Mouse (Mus musculus) small intestine, adult 2 months (tissue): Measurements from ENCODE around the gene Dnajb7. TPM values are rescaled to one million over a fixed set of nuclear protein-coding genes. Genes with fewer than 3 reads are reported as not detected.

Experiments
- H3K27ac ChIP-seq: fragments of 200-500 bp; 2 replicates; pipeline ENCODE4 v1.5.1; 2012; ENCODE audit warnings: low read depth, low read length, control low read depth, inconsistent platforms; ENCODE audit not compliant: insufficient read depth
- H3K27me3 ChIP-seq: fragments of 200-500 bp; 2 replicates; pipeline ENCODE4 v1.6.1; 2012; ENCODE audit warnings: mild to moderate bottlenecking, moderate library complexity, low read length, inconsistent platforms; ENCODE audit not compliant: control insufficient read depth, insufficient read depth
- H3K36me3 ChIP-seq: fragments of 200-500 bp; 2 replicates; pipeline ENCODE4 v1.6.1; 2012; ENCODE audit warnings: mild to moderate bottlenecking, low read length, control low read depth, inconsistent platforms; ENCODE audit not compliant: control insufficient read depth, insufficient read depth
- H3K4me1 ChIP-seq: fragments of 200-500 bp; 2 replicates; pipeline ENCODE4 v1.6.1; 2012; ENCODE audit warnings: low read length, inconsistent platforms, mixed read lengths; ENCODE audit not compliant: control insufficient read depth, insufficient read depth, insufficient read length
- H3K4me3 ChIP-seq: fragments of 200-500 bp; 2 replicates; pipeline ENCODE4 v1.5.1; 2012; ENCODE audit warnings: low read depth, mild to moderate bottlenecking, control low read depth, inconsistent platforms, low read length, moderate library complexity
- CTCF ChIP-seq: fragments of 200-500 bp; IDR thresholded peaks from 2 replicates; pipeline ENCODE4 v1.5.1; 2012; ENCODE audit warnings: low read depth, mild to moderate bottlenecking, control low read depth, inconsistent platforms, low read length, moderate library complexity, mixed read lengths; ENCODE audit not compliant: insufficient replicate concordance, insufficient read length; ENCODE audit errors: extremely low read depth
- POLR2A ChIP-seq: fragments of 200-500 bp; IDR thresholded peaks from 2 replicates; pipeline ENCODE4 v1.6.1; 2012; ENCODE audit warnings: low read depth, mild to moderate bottlenecking, control low read depth, inconsistent platforms, low read length, moderate library complexity
- WGBS: fragments of 180-500 bp; shearing (Covaris S2); methylation state at CpG from one replicate; pipeline ENCODE4 v1.1.7; 2018; 5-methylcytosine and 5-hydroxymethylcytosine counted together
- polyA plus RNA-seq: library from polyadenylated mRNA; depleted of rRNA; stranded (reverse); fragments of >200 nt; gene quantifications from 2 replicates; pipeline ENCODE4 v1.2.3, GENCODE M21; 2012

Gene Dnajb7
- polyA plus RNA-seq, 1 experiment, result not detected

DNA sequence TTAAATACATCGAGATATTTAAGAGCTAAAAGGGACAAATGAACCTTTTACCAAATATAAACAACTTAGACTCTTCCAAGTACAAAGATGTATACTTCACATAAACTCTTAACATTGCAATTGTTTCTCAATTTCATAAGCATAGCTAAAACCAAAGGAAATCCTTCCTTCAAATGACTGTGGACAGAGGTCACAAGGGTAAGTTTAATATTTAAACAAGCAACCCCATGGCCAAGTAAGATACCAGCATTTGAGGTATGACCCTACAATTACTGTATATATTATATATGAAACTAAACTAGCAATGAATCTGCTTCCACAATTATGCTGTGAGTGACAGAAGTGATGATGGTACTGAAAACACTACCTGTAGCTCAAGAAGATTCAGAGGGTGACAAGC, 43.8 kb downstream of the Dnajb7 start:
- peaks cover 19% of the 10 kb centered on the region for H3K36me3 ChIP-seq
- TF ChIP-seq POLR2A (no peak), CTCF (no peak)
- no peak overlapping the region for H3K4me3 ChIP-seq
- H3K27ac ChIP-seq, result no peak overlapping the region
- WGBS, result 86% methylated on average over 1 of the region's 1 CpGs
- no peaks in the 10 kb centered on the region for H3K27me3 ChIP-seq
- H3K4me1 ChIP-seq, result peaks cover 2% of the 10 kb centered on the region; the same call in 1 of the 2 replicates

DNA sequence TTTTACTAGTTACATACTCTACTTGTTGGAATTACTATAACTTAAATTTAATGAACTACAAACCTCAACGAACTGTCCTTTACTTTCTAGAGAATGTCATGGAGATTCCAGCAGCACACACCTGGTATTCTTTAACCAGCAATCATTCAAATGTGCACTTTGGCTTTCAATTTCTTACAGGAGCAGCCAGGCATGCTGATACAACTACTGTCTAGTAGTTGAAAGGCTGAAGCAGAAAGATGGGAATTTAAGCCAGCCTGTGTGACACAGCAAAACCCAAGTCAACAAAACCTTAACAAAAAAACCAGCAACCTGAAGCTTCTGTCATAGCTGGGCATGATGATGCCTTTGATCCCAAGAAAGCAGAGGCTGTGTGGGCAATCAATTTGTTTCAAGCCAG, 45.6 kb downstream of the Dnajb7 start:
- TF ChIP-seq POLR2A, result no peak
- TF ChIP-seq CTCF, result no peak
- 68% methylated on average over 1 of the region's 1 CpGs for WGBS
- Histone ChIP-seq H3K36me3 (peaks cover 16% of the 10 kb centered on the region), H3K27me3 (no peaks in the 10 kb centered on the region), H3K4me1 (peaks cover 4% of the 10 kb centered on the region; the same call in 1 of the 2 replicates), H3K27ac (no peak overlapping the region), H3K4me3 (no peak overlapping the region)

DNA sequence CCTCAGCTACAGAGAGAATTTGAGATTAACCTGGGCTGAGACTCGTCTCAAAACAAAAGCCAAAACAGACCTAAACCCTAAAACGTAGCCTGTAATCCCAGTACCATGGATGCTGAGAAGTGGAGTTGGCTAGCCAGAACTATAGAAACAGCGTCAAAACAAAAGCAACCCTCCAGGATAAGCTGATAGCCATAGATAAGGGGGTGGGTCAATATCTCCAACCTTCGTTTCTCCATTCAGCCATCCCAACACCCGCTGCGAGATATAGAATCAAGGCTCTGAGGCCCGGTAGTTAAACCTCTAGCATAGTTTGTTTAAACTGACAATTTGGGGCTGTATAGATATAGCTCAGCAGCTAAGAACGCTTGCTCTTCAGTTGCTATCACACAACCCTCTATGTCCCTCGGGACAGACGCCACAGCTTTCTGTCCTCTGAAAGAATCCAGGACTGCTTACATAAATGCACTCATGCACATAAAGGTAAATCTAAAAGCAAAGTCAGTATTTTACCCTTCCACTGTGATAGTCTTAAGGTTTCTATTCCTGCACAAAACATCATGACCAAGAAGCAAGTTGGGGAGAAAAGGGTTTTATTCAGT, 46.6 kb downstream of the Dnajb7 start:
- Histone ChIP-seq H3K4me3 (no peak overlapping the region), H3K36me3 (peaks cover 10% of the 10 kb centered on the region), H3K27ac (peak overlapping the region; percentile 38; the same call in 1 of the 2 replicates), H3K4me1 (peaks cover 6% of the 10 kb centered on the region; the same call in 1 of the 2 replicates), H3K27me3 (peaks cover 3% of the 10 kb centered on the region; the same call in 1 of the 2 replicates)
- WGBS, result 38% methylated on average over 10 of the region's 10 CpGs
- TF ChIP-seq POLR2A (no peak), CTCF (no peak)

DNA sequence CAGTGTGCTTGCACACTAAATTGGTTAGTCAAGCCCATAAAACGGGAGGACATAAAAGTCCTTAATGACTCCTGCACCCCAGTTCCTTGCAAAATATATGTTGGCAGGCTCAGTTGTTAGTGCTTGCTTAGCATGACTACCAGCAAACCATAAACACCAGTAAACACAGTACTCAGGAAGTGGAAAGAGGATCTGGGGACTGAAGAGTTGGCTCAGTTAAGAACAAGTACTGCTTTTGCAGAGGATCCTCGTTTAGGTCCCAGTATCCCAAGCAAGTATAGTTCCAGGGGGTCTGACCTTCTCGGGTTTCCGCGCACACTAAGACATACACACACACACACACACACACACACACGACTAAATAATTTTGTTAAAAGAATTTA, 47.1 kb downstream of the Dnajb7 start:
- 36% methylated on average over 6 of the region's 6 CpGs for WGBS
- H3K36me3 ChIP-seq, result peaks cover 8% of the 10 kb centered on the region
- peaks cover 6% of the 10 kb centered on the region; the same call in 1 of the 2 replicates for H3K4me1 ChIP-seq
- H3K27ac ChIP-seq, result peak overlapping the region; percentile 38; the same call in 1 of the 2 replicates
- no peak for TF ChIP-seq CTCF
- no peak for TF ChIP-seq POLR2A
- peaks cover 3% of the 10 kb centered on the region; the same call in 1 of the 2 replicates for H3K27me3 ChIP-seq
- peak overlapping the region; percentile 70 for H3K4me3 ChIP-seq

DNA sequence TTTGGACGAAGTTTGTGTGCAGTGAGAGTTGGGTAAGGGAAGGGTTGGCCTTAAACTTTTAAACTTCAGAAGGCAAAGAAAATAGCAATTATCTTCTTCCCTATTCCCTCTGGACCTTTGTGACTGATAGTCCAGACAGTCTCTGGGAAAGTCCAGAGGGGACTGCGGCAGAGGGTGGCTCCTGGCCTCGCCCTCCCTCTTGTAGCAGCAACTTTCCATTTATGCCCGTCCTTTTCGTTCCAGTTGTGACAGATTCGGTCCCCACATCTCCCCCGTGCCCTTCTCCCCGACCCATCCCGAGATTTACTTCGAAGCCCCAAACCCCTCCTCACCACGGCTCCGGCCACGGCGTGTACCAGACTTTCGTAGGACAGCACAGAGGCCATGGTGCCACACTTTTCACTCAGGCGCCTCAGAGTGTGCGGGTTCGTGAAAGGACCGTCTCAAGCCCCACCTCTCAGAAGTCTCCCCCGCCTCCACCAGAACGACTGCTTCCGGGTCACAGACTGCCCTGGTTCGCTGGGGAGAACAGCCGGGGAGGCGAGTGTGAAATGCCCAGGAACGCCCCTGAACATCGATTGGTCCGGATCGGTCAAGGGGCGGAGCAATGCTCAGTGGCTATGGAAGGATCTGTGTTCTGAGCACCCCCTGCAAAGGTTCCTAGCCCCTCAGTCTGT, 47.6 kb downstream of the Dnajb7 start, which contains the start of gene Slc25a17:
Slc25a17 (minus strand) TSS at position 468 of the 677 bp plus-strand sequence.
- 1% methylated on average over 30 of the region's 30 CpGs for WGBS
- peaks cover 3% of the 10 kb centered on the region; the same call in 1 of the 2 replicates for H3K27me3 ChIP-seq

DNA sequence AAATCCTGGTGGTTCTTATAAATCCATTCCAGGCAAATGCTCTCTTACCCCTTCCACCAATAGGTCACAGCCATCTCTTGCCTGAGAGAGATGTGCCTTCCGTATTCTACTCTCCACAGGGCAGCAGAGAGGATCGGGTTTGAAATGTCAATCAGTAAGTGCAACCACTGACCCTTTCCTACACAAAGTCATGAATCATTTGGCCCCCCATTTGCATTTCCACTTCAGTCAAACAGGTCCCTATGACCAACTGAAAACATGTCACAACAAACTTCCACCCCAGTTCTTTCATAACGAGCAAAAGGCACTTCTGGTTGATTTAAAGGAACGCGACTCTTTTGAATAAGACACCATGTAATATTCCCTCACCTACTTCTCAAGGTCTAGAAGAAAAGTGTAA, 48.7 kb downstream of the Dnajb7 start:
- Histone ChIP-seq H3K4me1 (peaks cover 6% of the 10 kb centered on the region; the same call in 1 of the 2 replicates), H3K27ac (no peak overlapping the region), H3K36me3 (peaks cover under 1% of the 10 kb centered on the region; the same call in 1 of the 2 replicates), H3K4me3 (no peak overlapping the region), H3K27me3 (peaks cover 3% of the 10 kb centered on the region; the same call in 1 of the 2 replicates)
- 92% methylated on average over 5 of the region's 5 CpGs for WGBS
- no peak for TF ChIP-seq POLR2A

More for the DNA sequence above, 47.6 kb downstream of the Dnajb7 start, which contains the start of gene Slc25a17:
- no peak for TF ChIP-seq CTCF
- peak; percentile 62 for TF ChIP-seq POLR2A
- H3K4me3 ChIP-seq, result peak within 1 kb of the TSS; percentile 70
- H3K36me3 ChIP-seq, result peaks cover 5% of the 10 kb centered on the region
- peak within 1 kb of the TSS; percentile 38; the same call in 1 of the 2 replicates for H3K27ac ChIP-seq
- peaks cover 6% of the 10 kb centered on the region; the same call in 1 of the 2 replicates for H3K4me1 ChIP-seq

DNA sequence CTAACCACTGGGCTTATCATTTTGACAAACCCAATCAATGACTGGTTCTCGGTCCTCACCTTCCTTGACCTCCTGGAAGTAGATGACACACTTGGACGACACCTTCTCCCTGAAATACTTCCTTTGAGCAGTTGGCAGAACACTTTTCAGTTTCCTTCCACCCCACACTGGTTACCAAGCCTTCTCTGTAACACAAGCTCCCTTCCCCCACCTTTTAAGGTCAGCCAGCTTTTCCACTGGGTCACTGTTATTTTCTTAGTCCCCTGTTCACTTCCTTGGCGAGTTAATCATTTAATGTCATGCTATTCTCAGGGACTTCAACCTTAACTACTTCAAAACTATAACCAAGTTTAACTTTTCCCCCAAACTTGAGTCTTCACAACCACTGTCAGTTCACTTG, 49.2 kb downstream of the Dnajb7 start:
- TF ChIP-seq CTCF (no peak), POLR2A (no peak)
- peaks cover 6% of the 10 kb centered on the region; the same call in 1 of the 2 replicates for H3K4me1 ChIP-seq
- WGBS, result 68% methylated on average over 3 of the region's 3 CpGs
- no peak overlapping the region for H3K4me3 ChIP-seq
- H3K27me3 ChIP-seq, result peaks cover 3% of the 10 kb centered on the region; the same call in 1 of the 2 replicates
- H3K36me3 ChIP-seq, result no peaks in the 10 kb centered on the region
- no peak overlapping the region for H3K27ac ChIP-seq
